Mouse (Mus musculus): Measurements from ENCODE around the gene Ccdc84. TPM values are rescaled to one million over a fixed set of nuclear protein-coding genes. Genes with fewer than 3 reads are reported as not detected.

Gene Ccdc84
- polyA plus RNA-seq, 1 experiment from 2014 or later, result 20.3 TPM

Small RNA genes lying within 50 kb of the gene (microRNA-seq; reads per million reads assigned to microRNA genes)
- not detected for gene Mir7085 (ENCODE audit: borderline number of aligned reads)

Other genes starting within 250 kb of the Ccdc84 start
- gene Cbl, start 184.5 kb downstream of the Ccdc84 start, polyA plus RNA-seq (2014; fragmentation: Nextera tagmentation; extraction: Ambion mirVana), result 16.4 and 17.4 TPM in 2 replicates
- not detected in 2 replicates for gene Ccdc153, start 177.9 kb downstream of the Ccdc84 start, polyA plus RNA-seq (2014; fragmentation: Nextera tagmentation; extraction: Ambion mirVana)
- gene Pdzd3, start 167.1 kb downstream of the Ccdc84 start, polyA plus RNA-seq (2014; fragmentation: Nextera tagmentation; extraction: Ambion mirVana), result not detected in 2 replicates
- gene Nlrx1, start 150.0 kb downstream of the Ccdc84 start, polyA plus RNA-seq (2014; fragmentation: Nextera tagmentation; extraction: Ambion mirVana), result 2.6 TPM in 2 replicates
- 1.6 and 2.0 TPM in 2 replicates for gene Abcg4, start 130.0 kb downstream of the Ccdc84 start, polyA plus RNA-seq (2014; fragmentation: Nextera tagmentation; extraction: Ambion mirVana)
- gene Hinfp, start 112.9 kb downstream of the Ccdc84 start, polyA plus RNA-seq (2014; fragmentation: Nextera tagmentation; extraction: Ambion mirVana), result 17.2 and 19.6 TPM in 2 replicates
- 5.8 and 7.5 TPM in 2 replicates for gene C2cd2l, start 98.3 kb downstream of the Ccdc84 start, polyA plus RNA-seq (2014; fragmentation: Nextera tagmentation; extraction: Ambion mirVana)
- 51.3 and 60.6 TPM in 2 replicates for gene Dpagt1, start 92.5 kb downstream of the Ccdc84 start, polyA plus RNA-seq (2014; fragmentation: Nextera tagmentation; extraction: Ambion mirVana)
- 412 and 427 TPM in 2 replicates for gene H2afx, start 83.9 kb downstream of the Ccdc84 start, polyA plus RNA-seq (2014; fragmentation: Nextera tagmentation; extraction: Ambion mirVana)
- gene Hmbs, start 74.3 kb downstream of the Ccdc84 start, polyA plus RNA-seq (2014; fragmentation: Nextera tagmentation; extraction: Ambion mirVana), result 152 and 161 TPM in 2 replicates
- gene Vps11, start 56.9 kb downstream of the Ccdc84 start, polyA plus RNA-seq (2014; fragmentation: Nextera tagmentation; extraction: Ambion mirVana), result 27.3 and 27.6 TPM in 2 replicates
- gene Hyou1, start 39.1 kb downstream of the Ccdc84 start, polyA plus RNA-seq (2014; fragmentation: Nextera tagmentation; extraction: Ambion mirVana), result 29.2 and 31.3 TPM in 2 replicates
- 10.8 and 15.5 TPM in 2 replicates for gene Slc37a4, start 21.7 kb downstream of the Ccdc84 start, polyA plus RNA-seq (2014; fragmentation: Nextera tagmentation; extraction: Ambion mirVana)
- gene Rps25, start 11.4 kb downstream of the Ccdc84 start, polyA plus RNA-seq (2014; fragmentation: Nextera tagmentation; extraction: Ambion mirVana), result 2,044 and 2,103 TPM in 2 replicates
- gene Trappc4, start 11.0 kb downstream of the Ccdc84 start, polyA plus RNA-seq (2014; fragmentation: Nextera tagmentation; extraction: Ambion mirVana), result 166 and 175 TPM in 2 replicates
- gene Foxr1, start 22.6 kb upstream of the Ccdc84 start, polyA plus RNA-seq (2014; fragmentation: Nextera tagmentation; extraction: Ambion mirVana), result not detected in 2 replicates
- 0.59 and 1.3 TPM in 2 replicates for gene Upk2, start 36.4 kb upstream of the Ccdc84 start, polyA plus RNA-seq (2014; fragmentation: Nextera tagmentation; extraction: Ambion mirVana)
- gene Bcl9l, start 64.3 kb upstream of the Ccdc84 start, polyA plus RNA-seq (2014; fragmentation: Nextera tagmentation; extraction: Ambion mirVana), result 10.3 and 11.8 TPM in 2 replicates
- 0.13 and 0.31 TPM in 2 replicates for gene Cxcr5, start 143.3 kb upstream of the Ccdc84 start, polyA plus RNA-seq (2014; fragmentation: Nextera tagmentation; extraction: Ambion mirVana)
- gene Ddx6, start 186.3 kb upstream of the Ccdc84 start, polyA plus RNA-seq (2014; fragmentation: Nextera tagmentation; extraction: Ambion mirVana), result 14.0 and 15.4 TPM in 2 replicates

All from embryonic facial prominence, embryonic 11.5 days (tissue).